Mouse (Mus musculus): ENCODE measurements around the gene Gm1123. TPM values are rescaled to one million over a fixed set of nuclear protein-coding genes. Genes with fewer than 3 reads are reported as not detected.

The Gm1123 gene
- total RNA-seq, 2 experiments from 2014 or later = not detected

DNA sequence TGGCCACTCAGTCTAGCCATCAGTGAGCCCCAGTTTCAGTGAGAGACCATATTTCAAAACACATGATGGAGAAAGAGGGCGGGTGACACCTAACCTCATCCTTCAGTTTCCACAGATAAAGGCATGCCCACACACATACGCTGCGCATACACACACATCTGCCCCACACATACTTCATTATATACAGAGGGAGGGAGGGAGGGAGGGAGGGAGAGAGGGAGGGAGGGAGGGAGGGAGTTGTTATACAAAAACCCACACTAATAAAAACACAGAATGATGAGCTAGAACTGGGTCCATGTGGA, 25.7 kb downstream of the Gm1123 start:
- DNase-seq = no peak
- intact Hi-C loops (cut with DNase I) = no loop called here

DNA sequence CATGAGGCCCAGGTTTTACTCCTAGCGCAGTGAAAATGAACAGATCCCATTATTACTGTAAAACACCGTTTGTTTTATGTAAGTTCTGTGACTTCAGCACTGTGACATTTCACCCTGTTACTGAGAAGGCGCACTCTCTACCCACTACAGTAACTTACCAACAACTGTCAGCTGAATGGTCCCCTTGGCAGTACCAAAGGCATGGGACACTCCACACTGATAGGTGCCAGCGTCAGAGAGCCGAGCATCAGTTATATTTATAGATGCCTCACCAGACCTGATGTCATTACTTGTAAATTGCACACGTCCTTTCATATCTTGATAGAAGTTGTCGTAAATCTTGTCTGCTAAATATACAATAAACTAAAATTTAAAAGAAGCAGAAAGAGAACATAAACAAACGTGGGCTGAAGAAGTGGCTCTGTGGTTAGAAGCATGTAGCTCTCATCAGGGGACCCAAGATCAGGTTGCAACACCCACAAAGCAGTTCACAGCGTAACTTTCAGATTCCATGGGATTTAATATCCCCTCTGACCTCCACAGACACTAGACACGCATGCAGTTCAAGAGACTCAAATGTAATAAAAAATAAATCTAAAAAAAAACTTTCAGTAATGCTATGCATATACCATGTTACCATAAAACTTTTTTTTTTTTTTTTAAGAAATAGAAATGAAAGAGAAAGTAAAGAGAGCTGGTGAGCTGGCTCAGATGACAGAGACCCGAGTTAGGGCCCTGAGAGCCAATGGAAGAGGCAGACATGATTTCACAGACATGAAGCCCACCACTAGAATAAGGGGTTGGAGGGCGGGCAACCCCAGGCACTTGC, 26.2 kb downstream of the Gm1123 start:
- intact Hi-C loops (cut with DNase I) = no loop called here
- DNase-seq = peak in 1 of 2 experiments; percentile 4

DNA sequence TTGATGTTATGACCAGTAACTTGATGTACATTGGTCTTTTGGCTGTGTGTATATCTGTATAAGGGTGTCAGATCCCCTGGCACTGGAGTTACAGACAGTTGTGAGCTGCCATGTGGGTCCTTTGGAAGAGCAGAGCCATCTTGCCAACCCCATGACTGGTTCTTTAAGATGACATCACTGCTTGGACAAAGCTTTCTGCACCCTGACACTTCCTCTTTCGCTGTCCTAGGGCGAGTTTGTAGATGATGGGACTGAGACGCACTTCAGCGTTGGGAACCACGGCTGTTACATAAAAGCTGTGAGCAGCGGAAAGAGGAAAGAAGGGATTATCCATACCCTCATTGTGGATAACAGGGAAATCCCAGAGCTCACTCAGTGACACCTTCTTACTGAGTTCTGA, 34.2 kb downstream of the Gm1123 start:
- DNase-seq = no peak

DNA sequence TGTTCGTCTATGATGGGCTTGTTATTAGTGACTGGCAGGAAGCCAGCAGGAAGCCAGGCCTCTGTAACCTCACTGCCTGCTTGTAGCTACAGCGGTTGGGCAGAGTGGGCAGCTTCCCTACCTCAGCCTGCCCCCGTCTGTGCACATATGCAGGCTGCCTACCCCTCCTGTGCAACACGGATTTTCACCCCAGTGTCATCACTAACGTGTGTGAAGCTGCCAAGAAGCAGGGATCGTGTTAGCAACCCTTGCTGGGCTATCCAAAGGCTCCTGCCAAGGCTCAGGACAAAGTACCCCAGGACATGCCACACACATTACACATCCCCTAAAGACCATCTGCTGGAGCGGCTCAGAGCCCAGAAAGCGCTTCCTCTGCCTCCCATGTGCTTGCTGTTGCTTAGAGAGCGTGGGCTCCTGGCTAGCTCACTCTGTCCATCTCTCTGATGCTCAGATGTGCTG, 35.6 kb downstream of the Gm1123 start:
- DNase-seq = no peak
- intact Hi-C loops (cut with DNase I) = no loop called here

More for the DNA sequence above, 34.2 kb downstream of the Gm1123 start:
- intact Hi-C loops (cut with DNase I) = no loop called here

DNA sequence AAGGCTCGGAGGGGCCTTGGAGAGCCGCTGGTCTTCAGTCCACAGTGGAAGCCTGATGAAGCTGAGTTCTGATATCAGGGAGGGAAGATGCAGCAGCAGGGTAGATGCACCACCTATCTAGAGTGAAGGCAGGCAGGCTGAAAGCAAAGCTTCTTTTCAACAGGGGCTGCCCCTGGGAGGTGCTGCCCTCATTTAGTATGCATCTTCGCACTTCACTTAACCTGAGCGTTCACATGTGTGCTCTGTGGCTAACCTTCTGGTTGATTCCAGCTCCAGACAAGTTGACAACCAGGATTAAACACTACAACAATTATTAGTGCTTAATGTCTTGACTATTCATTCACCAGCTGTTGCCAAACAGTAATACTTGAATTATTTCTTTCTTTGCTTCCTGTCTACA, 41.4 kb downstream of the Gm1123 start:
- DNase-seq = no peak
- intact Hi-C loops (cut with DNase I) = no loop called here

DNA sequence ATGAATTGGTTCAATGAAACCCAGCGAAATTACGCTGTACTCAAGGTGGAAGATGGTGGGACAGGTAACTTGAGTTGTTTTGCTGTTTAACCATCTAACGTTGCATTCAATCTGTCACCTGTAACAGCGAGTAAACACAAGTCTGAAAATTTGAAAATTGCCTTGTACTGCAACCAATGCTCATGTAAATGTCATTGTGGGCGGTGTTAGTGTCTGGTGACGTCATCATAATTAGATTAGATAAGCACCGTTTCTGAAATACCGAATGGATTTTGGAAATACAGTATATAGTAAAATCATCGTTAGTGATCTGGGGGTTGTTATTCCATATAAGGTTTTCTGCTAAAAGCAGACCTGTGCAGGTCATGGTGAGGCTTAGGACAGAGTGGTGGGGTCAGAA, 48.4 kb downstream of the Gm1123 start:
- intact Hi-C loops (cut with DNase I) = loop anchor here (5.0 to 10.0 kb wide), 2 partner anchors 60 to 588 kb away; partner anchors contain the start of gene Dbr1
- no peak for DNase-seq

DNA sequence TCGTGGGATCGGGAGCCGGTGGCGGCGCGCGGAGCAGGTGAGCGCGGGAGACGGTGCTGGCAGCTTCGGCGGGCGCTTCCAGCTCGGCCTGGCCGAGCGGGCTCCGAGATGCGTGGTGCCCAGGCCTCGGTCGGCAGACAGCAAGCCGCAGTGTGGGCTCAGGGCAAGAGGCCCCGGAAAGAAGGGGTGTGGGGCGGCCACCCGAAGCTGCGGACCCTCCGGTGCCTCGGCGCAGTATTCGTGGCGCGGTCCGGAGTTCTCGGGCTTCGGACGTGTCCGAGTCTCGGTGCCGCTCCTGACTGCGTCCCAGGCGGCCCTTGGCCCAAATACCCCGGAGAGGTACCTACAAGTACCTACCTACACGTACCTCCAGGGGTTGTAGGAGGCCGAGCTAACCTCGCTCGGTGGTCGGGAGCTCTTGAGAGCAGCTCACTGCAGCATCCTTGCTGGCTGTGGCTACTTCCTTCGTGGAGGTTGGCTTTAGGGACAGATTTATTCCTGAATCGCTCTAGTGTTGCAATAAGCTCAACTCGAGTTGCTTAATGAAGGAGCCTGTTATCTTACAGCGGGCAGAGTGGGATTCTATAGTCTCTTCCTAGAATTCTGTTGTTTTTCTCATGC, 48.9 kb downstream of the Gm1123 start:
- intact Hi-C loops (cut with DNase I) = loop anchor here (5.0 to 10.0 kb wide), 2 partner anchors 61 to 588 kb away; partner anchors contain the start of gene Dbr1

DNA sequence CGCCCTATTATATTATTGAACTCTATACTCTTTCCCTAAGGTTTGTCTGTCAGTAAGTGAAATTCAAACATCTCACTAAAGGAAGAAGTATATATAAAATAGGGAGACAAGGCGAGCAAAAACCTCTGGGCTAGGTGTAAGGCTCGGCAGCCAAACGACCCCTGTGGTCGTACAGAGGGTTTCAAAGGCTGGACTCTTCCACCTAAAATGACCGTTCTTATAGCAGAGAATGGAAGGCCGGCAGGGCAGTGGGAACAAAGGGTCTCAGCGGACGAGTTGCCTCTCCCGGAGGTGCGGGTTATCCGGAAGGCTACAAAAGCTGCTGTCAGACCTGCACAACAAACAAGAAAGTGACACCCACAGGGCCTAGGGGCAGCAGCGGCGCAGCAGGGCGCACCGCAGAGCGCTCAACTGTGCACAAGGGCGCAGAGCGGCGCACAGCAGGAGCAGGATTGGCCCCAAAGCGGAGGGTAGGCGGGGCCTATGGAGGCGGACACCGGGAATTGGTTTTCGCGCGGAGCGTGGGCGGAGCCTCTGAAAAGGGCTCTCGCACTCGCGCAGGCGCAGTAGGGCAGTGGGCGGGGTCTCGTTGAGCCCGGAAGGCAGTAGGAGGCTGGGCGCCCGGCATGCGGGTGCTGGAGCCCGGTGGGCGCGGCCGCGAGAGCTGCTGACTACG, 49.6 kb downstream of the Gm1123 start, which contains the start of gene Faim:
Faim (plus strand) TSS at position 574 of the 676 bp plus-strand sequence.
- intact Hi-C loops (cut with DNase I) = loop anchor here (5.0 to 10.0 kb wide), 2 partner anchors 61 to 589 kb away; partner anchors contain the start of gene Dbr1
- peak; percentile 100 for DNase-seq

More for the DNA sequence above, 48.9 kb downstream of the Gm1123 start:
- DNase-seq = no peak

DNA sequence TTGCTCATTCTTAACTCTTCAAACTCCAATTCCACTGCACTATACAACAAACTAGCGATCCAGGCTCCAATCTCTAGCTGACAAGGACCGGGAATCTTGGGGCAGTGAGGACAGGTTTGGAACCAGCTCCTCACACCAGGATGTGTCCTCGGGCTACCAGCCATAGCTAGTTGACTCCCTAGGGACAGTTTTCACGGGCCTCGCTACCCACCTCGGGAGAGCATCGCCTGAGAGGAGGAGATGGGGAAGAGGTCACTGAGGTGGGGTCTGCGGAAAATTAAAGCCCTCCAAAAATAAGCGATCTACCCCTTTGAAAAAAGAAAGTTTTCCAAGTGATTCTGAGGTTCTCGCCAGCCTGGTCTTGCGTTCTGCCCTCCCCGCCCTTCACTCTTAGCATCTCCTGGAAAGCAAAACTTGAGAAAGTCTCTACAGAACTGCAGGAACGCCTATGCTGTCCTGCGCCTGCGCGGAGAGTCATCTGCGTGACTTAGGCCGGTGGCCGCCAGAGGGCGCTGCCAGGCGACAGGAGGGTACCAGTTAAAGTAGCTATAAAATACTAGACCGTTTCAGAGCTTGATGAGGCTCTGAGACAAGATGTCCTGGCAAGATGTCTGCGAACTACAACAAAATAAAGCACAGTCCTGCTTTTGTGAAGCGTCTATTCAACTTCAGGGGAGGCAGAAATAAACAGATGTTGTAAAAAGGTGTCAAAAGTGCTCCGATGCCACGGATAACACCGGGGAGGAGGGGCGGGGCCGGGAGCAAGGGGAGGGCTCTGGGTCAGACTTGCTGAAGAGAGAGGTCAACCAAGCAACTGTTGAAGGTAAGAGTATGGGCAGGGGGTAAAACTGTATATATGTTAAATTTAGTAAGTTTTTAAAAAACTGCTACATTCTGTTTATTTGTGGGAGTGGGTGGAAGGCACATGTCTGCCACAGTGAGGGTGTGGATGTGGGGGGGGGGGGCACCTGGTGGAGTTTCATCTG, 55.8 kb downstream of the Gm1123 start:
- intact Hi-C loops (cut with DNase I) = loop anchor here (2.0 to 10.0 kb wide), 3 partner anchors 263 to 595 kb away; partner anchors contain the start of genes Cep70 and Dbr1
- DNase-seq = peak; percentile 87 to 93

DNA sequence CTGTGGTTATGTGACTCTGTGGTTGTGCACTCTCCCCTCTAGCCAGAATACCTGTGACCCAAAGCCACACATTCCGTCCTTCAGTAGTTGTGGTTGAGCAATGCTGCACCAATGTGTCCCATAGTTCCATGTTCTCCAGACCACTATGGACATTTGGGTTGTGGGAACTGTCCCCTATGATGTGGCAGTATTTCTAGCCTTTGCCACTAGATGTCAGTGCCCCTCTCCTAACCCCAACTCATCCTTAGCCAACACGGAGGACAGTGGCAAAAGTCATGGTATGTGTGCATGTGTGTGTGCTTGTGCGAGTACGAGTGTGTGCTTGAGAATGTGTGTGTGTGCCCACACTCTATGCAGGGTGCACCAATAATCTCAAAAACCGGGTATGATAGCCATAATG, 59.0 kb downstream of the Gm1123 start:
- intact Hi-C loops (cut with DNase I) = loop anchor here (5.0 kb wide), 1 partner anchor 266 kb away; the partner anchor contains the start of gene Cep70
- DNase-seq = no peak

DNA sequence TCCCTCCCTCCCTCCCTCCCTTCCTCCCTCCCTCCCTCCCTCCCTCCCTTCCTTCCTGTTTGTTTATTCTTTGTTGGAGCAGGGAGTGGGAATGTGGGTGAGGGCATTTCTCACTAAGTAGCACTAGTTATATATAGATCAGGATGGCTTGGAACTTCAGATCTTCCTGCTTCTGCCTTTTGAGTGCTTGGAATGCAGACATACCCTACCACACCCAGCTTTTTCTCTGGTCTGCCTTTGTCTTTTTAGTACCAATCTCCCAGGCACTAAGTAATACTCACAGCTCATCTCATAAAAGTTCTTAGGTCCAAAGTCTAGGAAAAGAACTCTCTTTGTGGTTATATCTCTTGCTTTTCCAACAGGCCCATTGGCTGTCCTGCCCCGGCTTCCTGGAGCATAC, 59.4 kb downstream of the Gm1123 start:
- no peak for DNase-seq
- intact Hi-C loops (cut with DNase I) = loop anchor here (5.0 kb wide), 1 partner anchor 266 kb away; the partner anchor contains the start of gene Cep70

DNA sequence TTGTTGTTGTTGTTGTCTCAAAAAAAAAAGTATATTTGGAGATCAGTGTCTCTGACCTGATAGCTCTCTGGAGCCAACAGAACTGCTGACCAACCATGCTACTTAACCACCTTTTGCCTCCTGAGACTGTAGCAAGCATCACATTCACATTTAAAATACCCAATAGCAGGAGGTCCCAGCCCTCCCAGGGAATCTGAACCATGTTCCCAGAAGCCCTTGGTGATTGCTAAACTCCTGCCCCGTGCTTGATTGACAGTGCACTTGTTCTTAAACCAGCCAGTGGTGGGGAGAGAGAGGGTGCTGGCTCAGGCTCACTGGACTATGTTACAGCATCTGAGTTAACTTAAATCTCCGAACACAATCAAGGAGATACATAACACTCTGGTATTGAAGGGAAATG, 60.6 kb downstream of the Gm1123 start:
- DNase-seq = no peak
- intact Hi-C loops (cut with DNase I) = loop anchor here (5.0 kb wide), 1 partner anchor 267 kb away; the partner anchor contains the start of gene Cep70

DNA sequence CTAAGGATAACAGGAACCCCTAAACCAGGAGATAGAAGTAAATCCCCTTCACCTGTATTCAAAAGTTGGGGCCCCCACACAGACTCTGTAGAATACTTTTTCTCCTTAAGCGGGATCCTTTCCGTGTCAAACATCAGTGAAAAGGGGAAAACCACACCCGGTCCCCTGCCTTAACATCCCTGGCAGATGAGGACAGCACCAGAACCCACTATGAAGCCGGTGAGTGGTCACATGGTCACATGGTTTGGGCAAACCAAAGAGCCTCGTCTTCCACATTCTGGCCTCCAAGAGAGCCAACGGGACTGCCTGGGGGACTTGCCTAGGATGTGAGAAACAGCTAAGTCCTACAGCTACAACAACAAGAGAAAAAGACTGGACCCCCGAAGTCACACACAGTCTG, 62.0 kb downstream of the Gm1123 start:
- no peak for DNase-seq
- intact Hi-C loops (cut with DNase I) = no loop called here

DNA sequence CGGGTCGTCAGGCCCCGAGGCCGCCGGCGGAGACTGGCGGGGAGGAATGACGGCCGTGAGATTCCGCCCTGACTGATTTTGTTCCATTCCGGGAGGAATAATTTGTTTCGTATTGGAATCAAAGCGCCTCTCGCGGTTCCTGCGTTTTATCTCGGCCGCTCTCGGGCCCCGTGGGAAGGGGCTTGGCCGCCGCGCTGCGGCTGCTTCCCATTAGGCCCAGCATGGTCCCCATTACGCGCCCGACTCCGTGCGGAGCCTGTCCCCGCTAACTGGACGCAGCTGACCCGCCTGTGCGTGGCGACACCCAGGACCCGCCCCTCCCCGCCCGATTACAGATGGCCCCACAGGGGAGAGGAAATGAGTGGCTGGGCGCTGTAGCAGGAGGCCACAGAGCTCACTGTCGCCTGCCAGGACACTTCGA, 62.4 kb downstream of the Gm1123 start:
- intact Hi-C loops (cut with DNase I) = no loop called here
- no peak for DNase-seq

DNA sequence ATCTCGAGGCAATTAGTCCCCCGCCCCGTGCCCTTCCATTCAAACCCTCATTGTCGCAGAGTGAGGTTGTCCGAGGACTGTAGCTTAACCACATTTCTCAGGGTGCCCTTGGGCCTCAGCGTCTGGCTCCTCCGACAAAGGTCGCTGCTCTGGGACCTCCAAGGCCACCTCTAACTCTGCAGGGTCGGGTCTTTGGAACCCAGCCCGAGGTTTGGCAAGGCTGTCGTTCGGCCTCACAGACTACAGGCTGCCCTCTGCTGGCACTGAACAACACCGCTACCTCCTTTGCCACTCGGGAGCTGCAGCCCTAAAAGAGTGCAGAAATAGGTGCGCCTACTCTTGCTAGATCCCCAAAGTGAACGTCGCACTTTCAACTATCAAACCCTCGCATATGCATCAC, 70.4 kb downstream of the Gm1123 start:
- intact Hi-C loops (cut with DNase I) = loop anchor here (5.0 to 10.0 kb wide), 2 partner anchors 320 to 353 kb away; no protein-coding TSS in a partner anchor
- no peak for DNase-seq

DNA sequence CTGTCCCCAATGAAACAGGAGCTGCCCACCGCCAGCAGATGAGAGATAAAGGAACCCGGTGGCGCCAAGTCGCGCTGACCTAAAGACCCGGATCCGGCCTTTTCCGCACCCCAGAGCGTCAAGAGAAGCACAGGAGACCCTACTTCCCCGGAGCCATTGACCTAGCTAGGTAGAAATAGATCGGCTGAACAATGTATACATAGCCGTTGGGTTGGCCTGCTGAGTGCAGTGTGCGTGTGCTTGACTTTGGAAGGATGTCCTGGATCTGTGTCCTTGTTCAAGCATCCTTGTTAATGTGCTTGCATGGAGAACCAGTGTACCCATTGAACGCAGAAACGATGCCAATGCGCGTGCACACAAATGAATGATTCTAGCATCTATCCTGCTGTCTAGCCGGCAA, 71.9 kb downstream of the Gm1123 start:
- intact Hi-C loops (cut with DNase I) = loop anchor here (10.0 kb wide), 1 partner anchor 319 kb away; no protein-coding TSS in a partner anchor
- DNase-seq = no peak

DNA sequence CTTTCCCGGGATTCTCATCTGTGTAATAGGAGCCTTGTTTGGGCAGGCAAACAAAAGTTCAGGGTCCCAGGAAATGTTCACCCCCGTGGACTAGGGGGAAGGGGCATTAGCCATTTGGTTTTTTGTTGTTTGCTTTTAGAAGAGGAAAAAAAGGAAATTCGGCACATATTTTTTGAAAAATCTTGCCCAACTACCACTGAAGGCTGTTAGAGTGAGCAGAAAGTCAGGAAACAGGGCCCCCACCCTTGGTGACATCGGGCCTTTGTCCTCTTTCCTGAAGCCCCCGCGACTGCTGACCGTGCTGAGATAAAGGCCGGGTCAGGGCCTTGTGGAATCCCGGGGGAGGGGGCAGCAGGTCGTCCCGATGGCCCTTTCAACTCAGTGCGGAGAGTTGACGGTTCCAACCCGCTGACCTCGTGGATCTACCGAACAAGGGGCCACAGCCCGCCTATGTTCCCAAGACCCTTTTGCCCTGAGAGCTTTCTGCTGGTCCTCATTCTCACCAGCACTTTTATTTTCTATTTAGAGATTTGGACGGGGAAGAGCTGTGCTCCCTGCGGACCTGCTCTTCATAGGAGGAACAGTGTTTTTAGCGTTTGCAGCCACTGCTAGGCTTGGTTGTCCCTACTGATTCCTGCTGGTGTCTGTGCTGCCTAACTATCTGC, 72.9 kb downstream of the Gm1123 start:
- no peak for DNase-seq
- intact Hi-C loops (cut with DNase I) = loop anchor here (10.0 kb wide), 1 partner anchor 318 kb away; no protein-coding TSS in a partner anchor

DNA sequence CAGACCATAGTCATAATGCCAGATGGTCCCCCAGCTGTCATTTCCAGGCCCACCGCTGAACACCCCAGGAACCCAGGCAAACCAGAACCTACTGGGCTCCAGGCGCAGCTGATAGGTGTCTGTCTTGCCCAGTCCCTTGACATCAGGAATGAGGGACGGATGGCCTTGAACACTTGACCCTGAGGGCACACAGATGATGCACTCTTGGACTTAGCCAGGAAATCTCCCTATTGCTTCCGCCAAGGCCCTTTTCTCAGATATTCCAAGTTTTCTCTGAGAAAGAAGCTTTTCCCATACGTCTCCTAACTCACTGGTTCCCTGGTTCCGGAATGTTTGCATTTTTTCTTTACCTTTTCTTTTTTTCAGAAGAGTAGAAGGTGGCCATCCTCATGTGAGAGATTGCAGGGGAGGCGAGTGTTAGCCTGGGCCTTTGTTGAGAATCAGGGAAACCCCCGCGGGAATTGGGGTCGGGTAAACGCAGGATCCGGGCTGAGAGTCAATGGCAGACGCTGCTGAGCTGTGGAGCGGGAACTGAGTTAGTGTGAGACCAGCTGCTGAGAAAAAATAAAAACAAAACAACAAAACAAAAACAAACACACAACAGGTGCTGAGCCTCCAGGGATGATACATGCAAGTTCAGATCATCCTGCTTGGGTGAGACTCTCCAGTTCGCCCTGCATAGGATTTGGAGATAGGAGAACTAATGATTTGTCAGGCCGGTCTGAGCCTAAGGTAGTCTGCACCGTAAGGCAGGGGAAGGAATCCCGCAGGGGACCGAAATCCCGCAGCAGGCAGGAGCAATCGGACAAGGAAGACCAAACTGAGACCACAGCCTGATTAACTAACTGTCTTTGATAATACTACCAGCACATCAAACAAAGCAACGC, 73.7 kb downstream of the Gm1123 start:
- no peak for DNase-seq
- intact Hi-C loops (cut with DNase I) = loop anchor here (10.0 kb wide), 1 partner anchor 317 kb away; no protein-coding TSS in a partner anchor

All from heart, postnatal 36 days (tissue).